Mouse (Mus musculus) heart, adult 8-10 months (tissue): ENCODE results near the gene Gm45799. TPM values are rescaled to one million over a fixed set of nuclear protein-coding genes. Genes with fewer than 3 reads are reported as not detected.
A peak's percentile ranks its signal among the peaks of the same experiment; 100 is the strongest.

Experiments
- DNase-seq: peaks from one replicate; pipeline ENCODE4 v3.0.0; 2022; ENCODE audit warnings: low spot score
- total RNA-seq, 4 experiments: library from RNA; stranded (reverse); gene quantifications; 2 replicates each; pipeline ENCODE4 v1.2.4; 2022

The Gm45799 gene
- total RNA-seq, 4 experiments from 2014 or later, result 1.1 to 6.9 (median 1.8) TPM

DNA sequence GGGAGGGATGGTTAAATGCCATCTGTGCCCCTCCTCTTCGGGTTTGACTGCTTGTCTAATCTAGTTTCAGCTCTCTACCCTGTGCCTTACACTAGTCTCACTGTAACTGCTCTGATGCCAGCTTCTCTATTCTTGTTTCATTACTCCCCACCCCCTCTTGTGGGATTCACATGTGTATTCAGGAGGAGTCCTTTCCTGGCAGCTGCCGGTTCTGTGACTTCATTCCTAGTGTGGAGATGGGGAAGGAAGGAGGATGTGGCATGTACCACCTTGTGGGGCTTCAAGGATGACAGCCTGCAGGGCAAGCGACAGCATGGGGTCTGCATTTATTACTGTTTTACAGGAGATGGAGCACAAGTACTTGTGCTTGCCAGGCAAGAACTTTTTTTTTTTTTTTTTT is 1.6 kb downstream of the Gm45799 start:
- DNase-seq, result no peak

DNA sequence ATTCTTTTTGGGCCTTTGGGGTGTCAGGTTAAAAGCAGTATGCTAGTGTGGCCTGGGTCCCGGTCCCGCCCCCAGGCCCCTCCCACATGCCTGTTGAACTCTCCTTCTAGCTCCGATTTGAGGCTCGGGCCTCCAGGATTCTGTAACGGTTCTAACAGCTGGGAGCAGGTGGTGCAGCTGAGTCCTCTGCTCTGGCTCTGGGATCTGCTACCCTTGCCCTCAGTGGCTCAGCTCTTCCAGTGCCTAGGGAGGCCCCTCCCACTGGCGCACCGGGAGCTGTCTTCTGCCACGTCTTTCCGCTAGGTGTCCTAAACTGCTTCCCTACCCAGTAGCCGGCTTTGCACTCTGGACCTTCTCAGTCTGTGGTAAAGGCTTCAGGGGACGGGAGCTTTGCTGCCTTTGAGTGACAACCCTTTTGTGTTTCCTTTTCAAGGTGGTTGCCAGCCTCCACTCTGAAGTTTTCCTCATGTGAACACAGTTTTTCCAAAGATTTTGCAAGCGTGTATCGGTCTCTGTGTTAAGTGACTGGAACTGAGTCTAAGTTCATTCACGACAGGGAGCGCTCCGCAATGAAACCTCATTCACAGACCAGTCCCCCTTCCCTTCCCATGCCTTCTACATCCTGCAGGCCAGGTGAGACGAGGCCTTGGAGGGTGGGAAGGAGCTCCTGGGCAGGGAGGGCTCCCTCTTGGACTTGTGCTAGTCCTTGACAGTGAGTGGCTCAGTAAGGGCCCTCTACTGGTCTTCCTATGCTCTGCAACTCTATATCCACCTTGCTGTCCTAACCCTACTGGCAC is 10.5 kb downstream of the Gm45799 start, which contains the start of gene Dnhd1:
Dnhd1 (plus strand) TSS at position 189 of the 797 bp plus-strand sequence.
- peak; percentile 73 for DNase-seq

DNA sequence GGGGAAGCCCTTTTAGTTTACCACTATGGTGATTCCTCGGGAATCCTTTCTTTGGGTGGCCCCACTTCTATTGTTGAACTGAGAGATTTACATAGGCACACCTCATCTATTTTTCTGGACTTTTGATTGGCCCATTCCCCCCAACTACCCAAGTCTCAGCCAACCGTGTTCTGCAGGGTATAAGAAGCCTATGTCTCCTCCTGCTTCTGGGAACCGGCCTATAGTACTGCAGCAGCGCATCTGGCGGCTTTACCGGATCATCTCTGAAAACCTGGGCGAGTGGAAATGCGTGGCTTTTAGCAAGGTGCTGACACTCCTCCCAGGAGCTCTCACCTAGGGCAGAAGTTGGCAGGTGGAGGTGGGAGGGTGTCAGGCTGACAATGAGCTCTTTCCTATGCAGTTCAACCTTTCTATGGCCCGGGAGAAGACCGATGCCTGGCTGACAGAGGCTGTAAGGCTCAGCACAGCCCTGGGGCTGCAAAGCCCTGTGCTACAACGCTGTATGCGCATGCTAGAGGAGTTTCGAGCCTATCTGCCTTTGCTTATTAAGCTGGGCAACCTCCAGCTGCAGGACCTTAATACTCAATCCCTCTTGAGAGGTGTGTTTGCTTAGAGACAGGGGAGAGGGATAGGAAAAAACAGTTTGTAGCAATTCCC is 45.3 kb downstream of the Gm45799 start:
- no peak for DNase-seq

DNA sequence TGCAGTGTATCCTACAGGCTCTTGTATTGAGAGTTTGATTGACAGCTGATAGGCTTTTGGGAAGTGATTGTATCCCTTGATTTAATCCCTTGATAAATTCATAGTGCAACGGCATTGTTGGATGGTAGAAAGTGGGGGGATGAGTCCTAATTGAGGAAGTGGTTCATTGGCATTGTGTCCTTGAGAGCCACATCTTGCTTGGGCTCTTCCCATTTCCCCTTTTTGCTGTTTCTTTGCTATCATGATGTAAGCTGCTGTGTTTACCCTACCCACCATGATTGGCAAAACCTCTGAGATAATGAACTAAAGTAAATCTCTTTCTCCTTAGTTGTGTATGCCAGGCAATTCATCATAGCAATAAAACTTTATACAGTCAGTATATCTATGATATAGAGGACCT is 50.5 kb downstream of the Gm45799 start:
- DNase-seq, result no peak

DNA sequence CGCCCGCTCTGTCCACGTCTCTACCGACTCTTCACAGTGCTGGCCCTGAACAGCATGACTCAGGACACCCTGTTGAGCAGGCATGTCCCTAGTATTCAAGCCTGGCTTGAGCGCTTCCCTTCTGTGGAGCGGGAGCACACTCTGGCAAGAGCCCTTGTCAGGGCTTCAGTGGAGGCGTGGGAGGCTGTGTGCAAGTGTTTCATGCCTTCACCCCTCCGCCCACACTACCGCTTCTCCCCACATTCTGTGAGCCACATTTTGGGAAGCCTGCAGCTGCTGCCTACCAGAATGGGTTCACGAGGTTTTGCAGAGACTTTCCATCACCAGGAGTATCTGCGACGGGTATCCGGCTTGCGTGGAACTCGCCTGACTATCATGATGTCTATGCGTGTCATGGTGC is 62.8 kb downstream of the Gm45799 start:
- DNase-seq, result no peak

DNA sequence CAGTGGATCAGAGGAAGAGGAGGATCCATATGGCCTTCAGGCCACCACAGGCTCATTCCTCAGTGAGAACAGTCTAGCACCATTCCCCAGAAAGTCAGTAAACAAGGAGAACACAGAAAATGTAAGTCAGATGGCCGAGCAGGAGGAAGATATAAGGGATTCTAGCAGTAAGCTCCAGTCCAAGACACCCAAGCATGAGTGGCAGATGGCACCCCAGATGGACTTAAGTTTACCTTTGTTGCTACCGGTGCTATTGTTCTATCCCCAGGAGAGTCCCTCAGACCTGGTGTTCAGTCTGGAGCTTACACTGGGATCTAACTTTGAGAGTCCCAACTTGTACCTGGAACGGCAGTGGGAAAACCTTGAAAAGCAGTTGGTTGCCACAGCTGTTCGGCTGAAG is 63.5 kb downstream of the Gm45799 start:
- DNase-seq, result no peak

DNA sequence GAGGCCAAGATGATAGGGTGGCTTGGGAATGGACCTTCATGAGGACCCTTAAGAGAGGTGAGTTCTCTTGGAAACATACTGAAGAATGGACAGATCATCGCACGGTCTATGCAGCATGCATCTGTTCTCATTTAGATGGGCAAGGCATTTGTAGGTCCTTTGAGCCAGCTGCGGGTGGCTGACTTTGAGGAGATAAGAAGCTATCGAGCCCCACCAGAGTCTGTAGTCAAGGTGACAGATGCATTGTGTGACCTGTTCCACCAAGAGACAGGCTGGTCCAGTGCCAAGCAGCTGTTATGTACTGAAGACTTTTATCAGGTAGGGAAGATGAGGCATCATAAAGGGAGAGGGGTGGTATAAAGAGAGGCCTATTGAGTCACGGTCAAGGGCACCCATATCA is 68.4 kb downstream of the Gm45799 start:
- DNase-seq, result no peak

DNA sequence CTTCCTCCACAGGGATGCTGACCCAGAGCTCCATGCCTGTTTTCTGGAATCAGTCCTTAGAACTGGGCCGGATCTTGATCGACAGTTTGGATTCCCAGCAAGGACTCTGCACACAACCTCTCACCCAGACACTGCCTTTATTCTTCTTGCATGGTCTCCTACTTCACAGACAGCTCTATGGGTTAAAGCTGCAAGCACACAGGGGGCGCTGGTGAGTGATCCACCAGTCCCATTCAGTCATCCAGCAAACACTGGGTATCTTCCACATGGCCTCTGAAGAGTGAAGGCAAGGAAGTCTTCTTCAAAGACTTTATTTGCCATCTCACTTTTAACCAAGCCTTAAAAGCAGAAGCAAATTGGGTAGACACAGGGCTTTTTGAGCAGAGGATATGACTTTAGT is 75.0 kb downstream of the Gm45799 start:
- no peak for DNase-seq

DNA sequence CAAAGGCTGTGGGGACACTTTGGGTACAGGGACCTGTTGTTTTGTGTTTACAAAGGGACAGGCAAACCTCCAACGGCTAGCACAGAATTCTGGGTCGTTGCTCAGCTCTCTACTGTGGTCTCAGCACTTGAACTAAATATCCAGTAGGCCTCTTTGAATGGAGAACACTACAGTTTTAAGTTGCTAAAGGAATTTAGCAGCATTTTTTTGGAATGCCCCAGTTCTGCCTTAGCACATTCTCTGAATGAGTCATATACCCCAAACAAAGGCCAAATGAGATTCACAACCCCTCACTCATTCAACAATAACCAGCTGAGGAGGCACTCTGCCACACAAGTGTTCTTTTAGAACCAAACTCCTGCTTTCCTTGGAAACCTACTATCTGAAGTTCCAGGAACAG is 81.6 kb downstream of the Gm45799 start:
- no peak for DNase-seq

DNA sequence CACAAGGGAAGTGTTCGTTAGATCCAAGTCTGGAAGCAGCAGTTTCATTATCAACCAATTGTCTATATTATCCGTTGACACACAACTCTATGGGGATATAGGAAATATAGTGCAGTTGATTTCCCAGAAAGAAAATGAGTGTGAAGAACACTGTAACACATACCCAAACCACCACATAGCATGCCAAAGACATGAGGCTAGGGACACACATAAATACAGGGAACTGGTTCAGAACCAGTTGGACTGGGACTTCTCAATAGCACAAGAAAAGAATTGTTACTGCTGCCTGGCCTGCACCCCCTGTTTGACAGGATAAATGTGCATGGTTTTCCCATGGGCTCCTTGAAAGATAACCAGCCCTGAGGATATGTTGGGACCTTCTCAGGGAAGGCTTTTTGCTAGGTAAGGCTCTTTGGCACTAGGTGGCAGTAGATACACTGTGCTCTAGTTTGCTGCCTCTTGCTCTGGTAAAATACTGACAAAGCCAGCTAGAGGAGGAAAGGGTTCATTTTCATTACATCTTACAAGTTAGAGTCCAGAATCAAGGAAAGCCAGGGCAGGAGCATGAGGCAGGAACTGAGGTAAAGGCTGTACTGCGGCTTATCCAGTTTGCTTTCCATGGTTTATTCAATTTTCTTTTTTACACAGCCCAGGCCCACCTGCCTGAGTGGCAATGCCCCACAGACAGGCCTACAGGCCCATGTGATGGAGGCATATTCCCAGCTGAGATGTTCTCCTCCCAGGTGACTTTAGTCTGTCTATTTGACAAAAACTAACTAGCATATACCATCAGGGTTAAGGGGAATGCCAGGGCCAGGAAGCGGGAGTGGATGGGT is 86.0 kb downstream of the Gm45799 start:
- peak; percentile 75 for DNase-seq

DNA sequence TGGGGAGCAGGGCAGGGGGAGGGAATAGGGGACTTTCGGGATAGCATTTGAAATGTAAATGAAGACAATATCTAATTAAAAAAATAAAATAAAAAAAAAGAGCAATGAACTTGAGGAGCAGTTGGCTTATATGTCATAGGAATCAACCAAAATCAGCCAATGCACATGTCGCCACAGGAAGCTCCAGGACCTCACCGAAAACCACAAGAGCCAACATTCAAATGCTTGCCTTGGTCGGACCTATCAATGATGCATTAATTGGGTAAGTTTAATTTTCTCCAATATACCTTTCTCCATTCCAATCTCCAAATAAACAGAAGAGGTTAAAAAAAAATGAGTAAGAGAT is 86.6 kb downstream of the Gm45799 start:
- DNase-seq, result no peak

DNA sequence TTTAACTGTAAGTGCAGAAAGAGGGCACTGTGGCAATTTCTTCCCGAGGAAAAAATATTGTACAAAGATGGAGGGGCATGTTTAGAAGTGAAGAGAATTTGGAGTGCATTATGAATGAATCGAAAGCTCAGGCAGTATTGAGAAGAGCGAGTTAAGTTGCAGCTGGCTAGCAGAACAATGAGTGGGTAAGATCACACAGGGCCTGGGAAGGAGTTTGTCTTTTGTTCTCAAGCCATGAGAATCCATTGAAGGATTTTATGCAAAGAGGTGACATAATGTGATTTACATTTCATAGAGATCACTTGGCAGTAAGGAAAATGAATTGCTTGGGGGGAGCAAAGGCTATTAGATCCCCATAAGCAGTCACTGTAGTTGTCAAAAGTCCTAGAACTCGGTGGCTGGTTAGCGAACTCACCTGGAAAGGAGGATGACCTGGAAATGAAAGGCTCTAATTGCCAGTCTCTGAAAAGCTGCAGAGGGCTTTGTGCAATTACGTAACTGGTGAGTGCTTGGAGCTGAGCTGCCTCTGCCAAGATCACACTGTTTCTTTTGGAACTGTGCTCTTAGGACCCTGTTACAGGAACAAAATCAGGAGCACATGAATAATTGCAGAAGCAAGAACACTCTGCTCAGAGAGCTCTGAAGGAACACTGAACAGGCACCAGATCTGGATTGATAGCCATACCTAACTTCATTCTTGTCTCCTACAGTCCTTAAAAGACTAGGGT is 88.5 kb downstream of the Gm45799 start:
- no peak for DNase-seq

DNA sequence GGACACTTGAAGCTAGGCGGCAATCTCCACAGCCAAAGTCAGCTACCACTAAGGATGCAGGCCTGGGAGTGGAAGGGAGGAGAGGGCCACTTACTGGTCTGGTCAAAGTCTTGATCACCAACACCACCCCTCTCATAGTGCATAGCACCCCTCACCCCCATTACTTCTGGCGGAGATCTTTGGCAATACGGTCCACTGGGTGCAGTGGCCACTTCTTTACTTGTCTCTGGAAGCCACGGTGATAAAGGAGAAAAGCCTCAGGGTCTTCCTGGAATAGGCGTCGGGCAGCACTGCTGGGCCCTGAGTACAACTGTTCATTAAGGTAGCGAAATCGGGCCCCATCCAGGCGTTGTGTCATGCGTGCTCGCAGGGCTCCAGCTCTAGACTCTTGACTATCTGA is 93.5 kb downstream of the Gm45799 start:
- DNase-seq, result no peak

Other genes starting within 250 kb of the Gm45799 start
- 10 to 100 TPM; 16.5 to 20.9 (median 18.3) TPM for gene Fam160a2, start 240.5 kb upstream of the Gm45799 start, total RNA-seq
- gene Cnga4, start 236.0 kb upstream of the Gm45799 start, total RNA-seq, result not detected
- gene Cckbr, start 214.8 kb upstream of the Gm45799 start, total RNA-seq, result not detected
- gene Cavin3, start 158.3 kb upstream of the Gm45799 start, total RNA-seq, result 10 to 100 TPM; 15.1 to 19.7 (median 17.4) TPM
- 100 to 1,000 TPM; 168 to 182 (median 178) TPM for gene Smpd1, start 86.2 kb upstream of the Gm45799 start, total RNA-seq
- gene Apbb1, start 58.9 kb upstream of the Gm45799 start, total RNA-seq, result 100 to 1,000 TPM; 118 to 143 (median 136) TPM
- under 1 TPM in 1 of 4 experiments, not detected in 3; 0.28 TPM for gene Hpx, start 40.4 kb upstream of the Gm45799 start, total RNA-seq
- 10 to 100 TPM; 21.2 to 26.8 (median 23.5) TPM for gene Trim3, start 7.0 kb upstream of the Gm45799 start, total RNA-seq
- gene Timm10b, start 496 bp upstream of the Gm45799 start, total RNA-seq, result 10 to 100 TPM; 75.1 to 86.0 (median 79.7) TPM
- gene Arfip2, start 136 bp upstream of the Gm45799 start, total RNA-seq, result 10 to 100 TPM; 11.5 to 14.1 (median 13.0) TPM
- gene Dnhd1, start 10.3 kb downstream of the Gm45799 start, total RNA-seq, result under 1 TPM; 0.20 to 0.73 (median 0.61) TPM
- 10 to 100 TPM; 74.6 to 86.7 (median 79.5) TPM for gene Ilk, start 96.0 kb downstream of the Gm45799 start, total RNA-seq
- gene Rrp8, start 96.8 kb downstream of the Gm45799 start, total RNA-seq, result 10 to 100 TPM in 3 of 4 experiments, 1 to 10 TPM in 1; 8.8 to 10.4 (median 10.2) TPM
- gene Taf10, start 103.8 kb downstream of the Gm45799 start, total RNA-seq, result 100 to 1,000 TPM; 102 to 119 (median 112) TPM
- 10 to 100 TPM; 39.0 to 57.8 (median 45.5) TPM for gene Tpp1, start 111.7 kb downstream of the Gm45799 start, total RNA-seq
- 1 to 10 TPM; 4.3 to 8.7 (median 7.3) TPM for gene Dchs1, start 147.1 kb downstream of the Gm45799 start, total RNA-seq
- gene Mrpl17, start 170.5 kb downstream of the Gm45799 start, total RNA-seq, result 100 to 1,000 TPM; 123 to 132 (median 127) TPM